Mouse (Mus musculus): ENCODE measurements around the gene Vwa3b. TPM values are rescaled to one million over a fixed set of nuclear protein-coding genes. Genes with fewer than 3 reads are reported as not detected.

Vwa3b gene
- polyA plus RNA-seq, 1 experiment from 2014 or later: 0.61 TPM

DNA sequence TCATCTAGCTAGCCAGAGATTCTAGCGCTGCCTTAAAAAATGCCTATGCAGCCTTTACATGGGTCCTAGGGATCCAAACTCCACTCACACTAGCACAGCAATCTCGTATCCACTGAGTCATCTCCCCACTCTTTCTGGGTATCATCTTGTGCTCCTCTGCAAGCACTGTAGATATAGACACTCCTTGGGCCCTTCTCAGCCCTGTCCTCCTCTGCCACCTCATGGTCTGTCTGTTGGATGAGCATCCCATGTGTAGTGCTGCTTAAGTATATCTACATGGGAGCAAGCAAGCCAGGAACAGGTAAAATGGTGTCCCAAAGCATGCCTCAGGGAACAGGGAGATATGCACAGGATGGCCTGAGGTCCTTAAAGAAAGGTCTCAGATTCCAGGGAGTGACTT is 151.5 kb downstream of the Vwa3b start:
- Histone ChIP-seq H3K27me3 (ENCODE audit: control insufficient read depth, insufficient read depth, low read length) (no peaks in the 10 kb centered on the region), H3K4me2 (ENCODE audit: low read depth, severe bottlenecking) (no peak overlapping the region), H3K27ac (replicated peaks; ENCODE audit: low read depth, low read length) (no peak overlapping the region), H3K4me1 (ENCODE audit: control insufficient read depth, insufficient read depth, low read length) (no peaks in the 10 kb centered on the region), H3K9me3 (ENCODE audit: control insufficient read depth, low read length) (no peaks in the 10 kb centered on the region), H3K9ac (ENCODE audit: low read length) (no peak overlapping the region), H3K4me3 (ENCODE audit: low read depth, low read length) (no peak overlapping the region), H3K36me3 (ENCODE audit: control insufficient read depth, insufficient read depth, low read length) (no peaks in the 10 kb centered on the region)
- 86% methylated on average over 2 of the region's 2 CpGs for WGBS
- DNase-seq (ENCODE audit: low spot score): no peak
- no peak for ATAC-seq (ENCODE audit: insufficient number of reproducible peaks, low FRiP score, low TSS enrichment, low read depth)

DNA sequence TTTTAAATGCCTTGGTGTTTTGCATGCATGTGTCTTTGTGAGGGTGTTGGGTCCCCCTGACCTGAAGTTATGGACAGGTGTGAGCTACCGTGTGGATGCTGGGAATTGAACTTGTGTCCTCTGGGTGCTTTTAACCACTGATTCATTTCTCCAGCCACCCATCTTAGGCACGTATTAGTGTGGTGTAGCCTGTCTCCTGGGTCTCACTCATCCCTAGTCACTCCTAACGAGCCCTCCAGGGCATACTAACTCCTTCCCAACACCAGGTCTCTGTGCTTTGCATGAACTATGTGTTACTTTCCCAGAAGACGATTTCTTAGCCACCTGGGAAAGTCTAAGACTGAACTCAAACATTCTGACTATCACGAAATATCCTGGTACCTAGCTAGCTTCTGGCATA is 153.5 kb downstream of the Vwa3b start:
- Histone ChIP-seq H3K4me1 (ENCODE audit: control insufficient read depth, insufficient read depth, low read length) (no peaks in the 10 kb centered on the region), H3K27ac (replicated peaks; ENCODE audit: low read depth, low read length) (no peak overlapping the region), H3K4me2 (ENCODE audit: low read depth, severe bottlenecking) (no peak overlapping the region), H3K4me3 (ENCODE audit: low read depth, low read length) (no peak overlapping the region), H3K27me3 (ENCODE audit: control insufficient read depth, insufficient read depth, low read length) (no peaks in the 10 kb centered on the region), H3K36me3 (ENCODE audit: control insufficient read depth, insufficient read depth, low read length) (no peaks in the 10 kb centered on the region), H3K9ac (ENCODE audit: low read length) (no peak overlapping the region), H3K9me3 (ENCODE audit: control insufficient read depth, low read length) (no peaks in the 10 kb centered on the region)
- 73% methylated on average over 5 of the region's 5 CpGs for WGBS
- DNase-seq (ENCODE audit: low spot score) (no peak), ATAC-seq (ENCODE audit: insufficient number of reproducible peaks, low FRiP score, low TSS enrichment, low read depth) (no peak)

DNA sequence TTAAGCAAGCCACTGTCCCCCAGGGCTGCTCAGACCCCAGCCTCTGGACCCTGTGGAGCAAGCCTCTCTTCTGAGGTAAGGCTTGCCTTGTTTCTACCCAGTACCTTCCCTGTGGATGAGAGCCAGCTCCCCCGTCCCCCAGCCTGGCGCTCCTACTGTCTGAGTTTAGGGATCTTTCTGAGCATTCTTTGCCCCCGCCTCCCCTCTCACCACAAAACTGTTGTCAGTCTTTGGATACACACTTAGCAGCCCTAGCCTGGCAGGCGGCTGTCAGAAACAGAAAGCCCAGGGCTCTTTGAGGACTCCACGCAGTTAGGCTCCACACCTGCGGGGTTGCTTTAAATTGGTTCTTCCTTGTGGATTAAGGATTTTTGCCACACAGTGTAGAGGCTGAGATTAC is 160.7 kb downstream of the Vwa3b start:
- Histone ChIP-seq H3K27me3 (ENCODE audit: control insufficient read depth, insufficient read depth, low read length) (no peaks in the 10 kb centered on the region), H3K27ac (replicated peaks; ENCODE audit: low read depth, low read length) (no peak overlapping the region), H3K4me1 (ENCODE audit: control insufficient read depth, insufficient read depth, low read length) (no peaks in the 10 kb centered on the region), H3K9ac (ENCODE audit: low read length) (no peak overlapping the region), H3K9me3 (ENCODE audit: control insufficient read depth, low read length) (no peaks in the 10 kb centered on the region), H3K4me2 (ENCODE audit: low read depth, severe bottlenecking) (no peak overlapping the region), H3K4me3 (ENCODE audit: low read depth, low read length) (no peak overlapping the region), H3K36me3 (ENCODE audit: control insufficient read depth, insufficient read depth, low read length) (no peaks in the 10 kb centered on the region)
- DNase-seq (ENCODE audit: low spot score): no peak
- 75% methylated on average over 6 of the region's 6 CpGs for WGBS
- no peak for ATAC-seq (ENCODE audit: insufficient number of reproducible peaks, low FRiP score, low TSS enrichment, low read depth)

GRCm38 (mm10) chr1:37194607-37195006 is 168.2 kb downstream of the Vwa3b start:
- DNase-seq (ENCODE audit: low spot score) (no peak), ATAC-seq (ENCODE audit: insufficient number of reproducible peaks, low FRiP score, low TSS enrichment, low read depth) (no peak)
- H3K27ac ChIP-seq (replicated peaks; ENCODE audit: low read depth, low read length): no peak overlapping the region
- H3K4me3 ChIP-seq (ENCODE audit: low read depth, low read length): no peak overlapping the region
- H3K36me3 ChIP-seq (ENCODE audit: control insufficient read depth, insufficient read depth, low read length): no peaks in the 10 kb centered on the region
- no peak overlapping the region for H3K4me2 ChIP-seq (ENCODE audit: low read depth, severe bottlenecking)
- H3K4me1 ChIP-seq (ENCODE audit: control insufficient read depth, insufficient read depth, low read length): no peaks in the 10 kb centered on the region
- WGBS: 65% methylated on average over 4 of the region's 4 CpGs
- H3K9me3 ChIP-seq (ENCODE audit: control insufficient read depth, low read length): no peaks in the 10 kb centered on the region
- H3K27me3 ChIP-seq (ENCODE audit: control insufficient read depth, insufficient read depth, low read length): no peaks in the 10 kb centered on the region
- no peak overlapping the region for H3K9ac ChIP-seq (ENCODE audit: low read length)

GRCm38 (mm10) chr1:37201406-37201805 is 175.0 kb downstream of the Vwa3b start:
- H3K4me2 ChIP-seq (ENCODE audit: low read depth, severe bottlenecking): no peak overlapping the region
- no peak overlapping the region for H3K9ac ChIP-seq (ENCODE audit: low read length)
- no peaks in the 10 kb centered on the region for H3K27me3 ChIP-seq (ENCODE audit: control insufficient read depth, insufficient read depth, low read length)
- H3K27ac ChIP-seq (replicated peaks; ENCODE audit: low read depth, low read length): no peak overlapping the region
- no peaks in the 10 kb centered on the region for H3K9me3 ChIP-seq (ENCODE audit: control insufficient read depth, low read length)
- H3K4me1 ChIP-seq (ENCODE audit: control insufficient read depth, insufficient read depth, low read length): no peaks in the 10 kb centered on the region
- DNase-seq (ENCODE audit: low spot score) (no peak), ATAC-seq (ENCODE audit: insufficient number of reproducible peaks, low FRiP score, low TSS enrichment, low read depth) (no peak)
- 94% methylated on average over 4 of the region's 4 CpGs for WGBS
- H3K36me3 ChIP-seq (ENCODE audit: control insufficient read depth, insufficient read depth, low read length): no peaks in the 10 kb centered on the region
- no peak overlapping the region for H3K4me3 ChIP-seq (ENCODE audit: low read depth, low read length)

- DNase-seq (ENCODE audit: low spot score) (no peak), ATAC-seq (ENCODE audit: insufficient number of reproducible peaks, low FRiP score, low TSS enrichment, low read depth) (no peak)
- H3K27ac ChIP-seq (replicated peaks; ENCODE audit: low read depth, low read length): no peak overlapping the region
- H3K36me3 ChIP-seq (ENCODE audit: control insufficient read depth, insufficient read depth, low read length): no peaks in the 10 kb centered on the region
- H3K9ac ChIP-seq (ENCODE audit: low read length): no peak overlapping the region
- no peak overlapping the region for H3K4me2 ChIP-seq (ENCODE audit: low read depth, severe bottlenecking)
- no peaks in the 10 kb centered on the region for H3K27me3 ChIP-seq (ENCODE audit: control insufficient read depth, insufficient read depth, low read length)
- no peaks in the 10 kb centered on the region for H3K4me1 ChIP-seq (ENCODE audit: control insufficient read depth, insufficient read depth, low read length)
- H3K4me3 ChIP-seq (ENCODE audit: low read depth, low read length): no peak overlapping the region
- WGBS: 87% methylated on average over 8 of the region's 8 CpGs
- H3K9me3 ChIP-seq (ENCODE audit: control insufficient read depth, low read length): no peaks in the 10 kb centered on the region
Observed at GRCm38 (mm10) chr1:37207743-37208142, 181.3 kb downstream of the Vwa3b start.

- H3K36me3 ChIP-seq (ENCODE audit: control insufficient read depth, insufficient read depth, low read length): no peaks in the 10 kb centered on the region
- no peak overlapping the region for H3K4me2 ChIP-seq (ENCODE audit: low read depth, severe bottlenecking)
- no peak for ATAC-seq (ENCODE audit: insufficient number of reproducible peaks, low FRiP score, low TSS enrichment, low read depth)
- H3K27me3 ChIP-seq (ENCODE audit: control insufficient read depth, insufficient read depth, low read length): no peaks in the 10 kb centered on the region
- no peak overlapping the region for H3K27ac ChIP-seq (replicated peaks; ENCODE audit: low read depth, low read length)
- DNase-seq (ENCODE audit: low spot score): no peak
- H3K4me1 ChIP-seq (ENCODE audit: control insufficient read depth, insufficient read depth, low read length): no peaks in the 10 kb centered on the region
- WGBS: 91% methylated on average over 9 of the region's 9 CpGs
- H3K4me3 ChIP-seq (ENCODE audit: low read depth, low read length): no peak overlapping the region
- no peak overlapping the region for H3K9ac ChIP-seq (ENCODE audit: low read length)
- H3K9me3 ChIP-seq (ENCODE audit: control insufficient read depth, low read length): no peaks in the 10 kb centered on the region
Observed at GRCm38 (mm10) chr1:37212375-37212774, 186.0 kb downstream of the Vwa3b start.

- H3K9me3 ChIP-seq (ENCODE audit: control insufficient read depth, low read length): no peaks in the 10 kb centered on the region
- H3K27me3 ChIP-seq (ENCODE audit: control insufficient read depth, insufficient read depth, low read length): no peaks in the 10 kb centered on the region
- no peaks in the 10 kb centered on the region for H3K36me3 ChIP-seq (ENCODE audit: control insufficient read depth, insufficient read depth, low read length)
- DNase-seq (ENCODE audit: low spot score) (no peak), ATAC-seq (ENCODE audit: insufficient number of reproducible peaks, low FRiP score, low TSS enrichment, low read depth) (no peak)
- H3K4me3 ChIP-seq (ENCODE audit: low read depth, low read length): no peak within 1 kb of the TSS
- no peak within 1 kb of the TSS for H3K4me2 ChIP-seq (ENCODE audit: low read depth, severe bottlenecking)
- no peak within 1 kb of the TSS for H3K9ac ChIP-seq (ENCODE audit: low read length)
- no peaks in the 10 kb centered on the region for H3K4me1 ChIP-seq (ENCODE audit: control insufficient read depth, insufficient read depth, low read length)
- WGBS: 68% methylated on average over 1 of the region's 1 CpGs
- H3K27ac ChIP-seq (replicated peaks; ENCODE audit: low read depth, low read length): no peak within 1 kb of the TSS
Observed at GRCm38 (mm10) chr1:37214144-37214543, 187.7 kb downstream of the Vwa3b start, which contains the start of gene Cnga3. Cnga3 (plus strand) TSS chr1:37214434.

DNA sequence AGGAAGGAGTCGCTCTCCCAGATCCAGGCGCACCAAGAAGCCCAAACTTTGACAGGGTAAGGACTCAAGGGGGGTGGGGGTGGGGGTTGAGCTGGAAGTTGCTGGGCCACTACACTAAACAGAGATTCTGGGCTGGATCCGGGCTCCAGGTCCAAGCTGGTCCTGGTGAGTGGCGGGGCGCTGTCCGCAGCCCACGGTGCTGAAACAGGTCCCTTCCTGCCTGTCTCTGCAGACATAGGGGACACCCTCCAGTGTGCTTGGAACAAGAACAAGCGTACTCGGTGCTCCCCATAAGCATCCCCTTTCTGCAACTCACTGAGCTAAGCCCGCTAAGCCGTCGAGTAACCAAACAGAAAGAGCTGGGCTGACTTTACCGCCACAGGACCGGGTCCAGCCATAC is 192.0 kb downstream of the Vwa3b start:
- ATAC-seq (ENCODE audit: insufficient number of reproducible peaks, low FRiP score, low TSS enrichment, low read depth) (no peak), DNase-seq (ENCODE audit: low spot score) (peak; percentile 84)
- 7% methylated on average over 14 of the region's 14 CpGs for WGBS
- Histone ChIP-seq H3K27ac (replicated peaks; ENCODE audit: low read depth, low read length) (no peak overlapping the region), H3K4me2 (ENCODE audit: low read depth, severe bottlenecking) (no peak overlapping the region), H3K4me1 (ENCODE audit: control insufficient read depth, insufficient read depth, low read length) (no peaks in the 10 kb centered on the region), H3K9ac (ENCODE audit: low read length) (no peak overlapping the region), H3K9me3 (ENCODE audit: control insufficient read depth, low read length) (no peaks in the 10 kb centered on the region), H3K27me3 (ENCODE audit: control insufficient read depth, insufficient read depth, low read length) (no peaks in the 10 kb centered on the region), H3K36me3 (ENCODE audit: control insufficient read depth, insufficient read depth, low read length) (no peaks in the 10 kb centered on the region), H3K4me3 (ENCODE audit: low read depth, low read length) (no peak overlapping the region)
